Mouse (Mus musculus): ENCODE results near the gene Gm3526. TPM values are rescaled to one million over a fixed set of nuclear protein-coding genes. Genes with fewer than 3 reads are reported as not detected.
"Not testable (repeated sequence)": the region's sequence is repeated elsewhere in the genome, so short reads cannot be mapped to it uniquely, and the experiment has no call there.

Gene Gm3526
- not detected for polyA plus RNA-seq (2017; shearing (Covaris generic))

GRCm38 (mm10) chr14:5260480-5260879 lies at the start of gene Gm3526:
Gene Gm3526 (minus strand): TSS chr14:5260580.
- not testable (repeated sequence) for ATAC-seq

Other genes starting within 250 kb of the Gm3526 start
- gene Gm3298, start 244.7 kb downstream of the Gm3526 start, polyA plus RNA-seq (2017; shearing (Covaris generic)), result not detected
- gene 4930555G01Rik, start 210.0 kb downstream of the Gm3526 start, polyA plus RNA-seq (2017; shearing (Covaris generic)), result not detected
- gene Gm8281, start 189.5 kb downstream of the Gm3526 start, polyA plus RNA-seq (2017; shearing (Covaris generic)), result 1 to 10 TPM; 4.8 to 5.0 TPM
- gene Gm8279, start 129.1 kb downstream of the Gm3526 start, polyA plus RNA-seq (2017; shearing (Covaris generic)), result not detected
- not detected for gene Gm3317, start 96.0 kb downstream of the Gm3526 start, polyA plus RNA-seq (2017; shearing (Covaris generic))
- not detected for gene Gm8271, start 74.8 kb downstream of the Gm3526 start, polyA plus RNA-seq (2017; shearing (Covaris generic))
- gene Gm3542, start 74.3 kb upstream of the Gm3526 start, polyA plus RNA-seq (2017; shearing (Covaris generic)), result not detected
- 10 to 100 TPM in 1 of 2 experiments, 1 to 10 TPM in 1; 8.1 to 10.4 TPM for gene Gm3500, start 128.5 kb upstream of the Gm3526 start, polyA plus RNA-seq (2017; shearing (Covaris generic))
- 1 to 10 TPM in 1 of 2 experiments, under 1 TPM in 1; 0.36 to 5.5 TPM for gene Gm3194, start 194.9 kb upstream of the Gm3526 start, polyA plus RNA-seq (2017; shearing (Covaris generic))
- gene Gm8246, start 217.2 kb upstream of the Gm3526 start, polyA plus RNA-seq (2017; shearing (Covaris generic)), result not detected
- not detected for gene Gm3187, start 223.6 kb upstream of the Gm3526 start, polyA plus RNA-seq (2017; shearing (Covaris generic))
- gene Gm3488, start 241.1 kb upstream of the Gm3526 start, polyA plus RNA-seq (2017; shearing (Covaris generic)), result 10 to 100 TPM in 1 of 2 experiments, 1 to 10 TPM in 1; 6.9 to 12.4 TPM

Measured in CD4-positive, CD25-positive, alpha-beta regulatory T cell, adult 4 months (primary cell).